Mouse (Mus musculus) megakaryocyte, embryonic 14.5 days (primary cell): ENCODE data around the gene Drc7.

Experiments used
- FLI1 ChIP-seq: IDR thresholded peaks from 2 replicates; pipeline ENCODE4 v1.6.1; 2012; ENCODE audit warnings: low read length, inconsistent platforms, mixed read lengths
- GATA1 ChIP-seq: IDR thresholded peaks from 3 replicates; pipeline ENCODE4 v1.6.1; 2012; ENCODE audit warnings: mixed read lengths, low read length, inconsistent platforms, borderline replicate concordance

DNA sequence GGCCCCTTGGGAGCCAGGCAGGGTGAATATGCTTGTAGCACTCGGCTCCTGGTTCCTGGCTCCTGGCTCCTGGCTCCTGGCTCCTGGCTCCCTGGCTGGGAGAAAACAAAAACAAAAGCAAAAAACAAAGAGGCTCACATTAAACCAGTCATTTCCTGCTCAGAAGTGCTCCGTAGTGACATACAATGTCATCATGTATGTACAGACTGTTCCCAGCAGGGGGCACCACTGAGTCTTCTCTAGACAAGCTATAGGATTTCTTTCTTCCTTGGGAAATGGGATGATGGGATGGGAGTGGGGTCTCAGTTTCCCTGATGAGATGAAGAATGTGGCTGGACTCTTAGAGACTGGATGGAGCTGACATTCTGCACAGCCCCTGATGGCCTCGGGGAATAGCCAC lies 12.7 kb downstream of the Drc7 start:
- TF ChIP-seq FLI1: no peak
- no peak for TF ChIP-seq GATA1
